Mouse (Mus musculus) ES-Bruce4 (cell line): ENCODE results near the gene Ddx19a. TPM values are rescaled to one million over a fixed set of nuclear protein-coding genes. Genes with fewer than 3 reads are reported as not detected.
"Not testable (repeated sequence)": the region's sequence is repeated elsewhere in the genome, so short reads cannot be mapped to it uniquely, and the experiment has no call there.

Experiments used
- H3K27ac ChIP-seq: 2 replicates; pipeline ENCODE4 v1.5.1; 2012; ENCODE audit warnings: low read length, inconsistent platforms; ENCODE audit not compliant: insufficient read depth
- H3K27me3 ChIP-seq: 2 replicates; pipeline ENCODE4 v1.6.1; 2012; ENCODE audit warnings: mild to moderate bottlenecking, low read length, inconsistent platforms; ENCODE audit not compliant: control insufficient read depth, poor library complexity, insufficient read depth, severe bottlenecking
- H3K36me3 ChIP-seq: 2 replicates; pipeline ENCODE4 v1.6.1; 2012; ENCODE audit warnings: inconsistent platforms, mild to moderate bottlenecking, low read length, moderate library complexity; ENCODE audit not compliant: control insufficient read depth, poor library complexity, insufficient read depth, severe bottlenecking
- H3K4me1 ChIP-seq: one replicate; pipeline ENCODE4 v1.8.1; 2011; ENCODE audit warnings: low read length; ENCODE audit not compliant: control insufficient read depth, insufficient read depth
- H3K4me3 ChIP-seq: 2 replicates; pipeline ENCODE4 v1.5.1; 2011; ENCODE audit warnings: low read depth, mild to moderate bottlenecking, low read length
- H3K9ac ChIP-seq: 2 replicates; pipeline ENCODE4 v1.6.1; 2012; ENCODE audit warnings: low read depth, mild to moderate bottlenecking, inconsistent platforms; ENCODE audit not compliant: poor library complexity, severe bottlenecking
- H3K9me3 ChIP-seq: replicated peaks from 2 replicates; pipeline ENCODE4 v1.6.1; 2012; ENCODE audit warnings: mild to moderate bottlenecking, low read length, inconsistent platforms; ENCODE audit not compliant: control insufficient read depth, poor library complexity, insufficient read depth, severe bottlenecking
- CTCF ChIP-seq: IDR thresholded peaks from one replicate; pipeline ENCODE4 v1.8.1; 2011; ENCODE audit warnings: low read depth, low read length
- EP300 ChIP-seq: IDR thresholded peaks from 2 replicates; pipeline ENCODE4 v1.6.1; 2011; ENCODE audit warnings: low read depth, low read length; ENCODE audit not compliant: insufficient read depth
- POLR2A ChIP-seq: IDR thresholded peaks from one replicate; pipeline ENCODE4 v1.8.1; 2011; ENCODE audit warnings: low read length; ENCODE audit not compliant: insufficient read depth
- polyA plus RNA-seq: library from polyadenylated mRNA; stranded (reverse); fragments of >200 nt; gene quantifications from 2 replicates; pipeline ENCODE4 v1.2.4, GENCODE M21; 2011; ENCODE audit warnings: low read depth; ENCODE audit not compliant: missing spikeins, insufficient read depth, insufficient read length

The Ddx19a gene
- polyA plus RNA-seq, 1 experiment, result 71.7 TPM

- no peaks in the 10 kb centered on the region for H3K9me3 ChIP-seq
- H3K4me3 ChIP-seq, result no peak overlapping the region
- H3K36me3 ChIP-seq, result no peaks in the 10 kb centered on the region
- H3K9ac ChIP-seq, result no peak overlapping the region
- H3K27me3 ChIP-seq, result no peaks in the 10 kb centered on the region
- TF ChIP-seq CTCF (no peak), EP300 (no peak), POLR2A (no peak)
- H3K27ac ChIP-seq, result no peak overlapping the region
- H3K4me1 ChIP-seq, result no peaks in the 10 kb centered on the region
Measured at GRCm38 (mm10) chr8:110959906-110960305, 37.7 kb downstream of the Ddx19a start.

- H3K9me3 ChIP-seq, result no peaks in the 10 kb centered on the region
- TF ChIP-seq EP300, result no peak
- no peak for TF ChIP-seq CTCF
- TF ChIP-seq POLR2A, result no peak
- H3K27ac ChIP-seq, result no peak overlapping the region
- H3K9ac ChIP-seq, result no peak overlapping the region
- no peaks in the 10 kb centered on the region for H3K4me1 ChIP-seq
- H3K36me3 ChIP-seq, result no peaks in the 10 kb centered on the region
- H3K4me3 ChIP-seq, result no peak overlapping the region
- H3K27me3 ChIP-seq, result no peaks in the 10 kb centered on the region
Measured at GRCm38 (mm10) chr8:110959071-110959780, 38.4 kb downstream of the Ddx19a start.

GRCm38 (mm10) chr8:110958553-110958952 is 39.0 kb downstream of the Ddx19a start:
- H3K27ac ChIP-seq, H3K4me3 ChIP-seq, H3K9ac ChIP-seq, H3K36me3 ChIP-seq, H3K4me1 ChIP-seq, H3K27me3 ChIP-seq, H3K9me3 ChIP-seq: not testable (repeated sequence)

- Histone ChIP-seq H3K9ac (no peak overlapping the region), H3K27me3 (no peaks in the 10 kb centered on the region), H3K36me3 (no peaks in the 10 kb centered on the region), H3K9me3 (no peaks in the 10 kb centered on the region), H3K4me3 (no peak overlapping the region), H3K27ac (no peak overlapping the region), H3K4me1 (no peaks in the 10 kb centered on the region)
- TF ChIP-seq CTCF, result no peak
- TF ChIP-seq POLR2A, result no peak
- no peak for TF ChIP-seq EP300
Measured at GRCm38 (mm10) chr8:110958135-110958534, 39.5 kb downstream of the Ddx19a start.

DNA sequence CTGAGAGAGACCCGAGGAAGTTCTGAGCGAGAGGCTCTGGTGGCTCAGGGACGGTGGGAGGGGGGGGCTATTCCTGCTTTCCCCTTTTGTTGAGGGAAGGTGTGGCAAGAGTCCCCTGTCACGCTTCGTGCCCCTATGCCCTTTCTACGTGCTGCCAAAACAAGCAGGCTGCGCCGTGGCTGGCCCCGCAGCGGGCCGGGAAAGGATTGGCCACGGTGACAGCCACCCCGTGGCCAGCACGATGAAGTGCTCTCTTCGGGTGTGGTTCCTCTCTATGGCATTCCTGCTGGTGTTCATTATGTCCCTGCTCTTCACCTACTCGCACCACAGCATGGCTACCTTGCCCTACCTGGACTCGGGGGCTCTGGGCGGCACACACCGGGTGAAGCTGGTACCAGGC is 40.1 kb downstream of the Ddx19a start:
- no peak overlapping the region for H3K27ac ChIP-seq
- TF ChIP-seq EP300 (no peak), POLR2A (no peak)
- H3K9me3 ChIP-seq, result 0 out of 2 replicates have a peak, but pooled peaks cover 2% of the 10 kb centered on the region
- no peaks in the 10 kb centered on the region for H3K4me1 ChIP-seq
- no peaks in the 10 kb centered on the region for H3K27me3 ChIP-seq
- H3K9ac ChIP-seq, result no peak overlapping the region
- H3K36me3 ChIP-seq, result no peaks in the 10 kb centered on the region
- no peak overlapping the region for H3K4me3 ChIP-seq

DNA sequence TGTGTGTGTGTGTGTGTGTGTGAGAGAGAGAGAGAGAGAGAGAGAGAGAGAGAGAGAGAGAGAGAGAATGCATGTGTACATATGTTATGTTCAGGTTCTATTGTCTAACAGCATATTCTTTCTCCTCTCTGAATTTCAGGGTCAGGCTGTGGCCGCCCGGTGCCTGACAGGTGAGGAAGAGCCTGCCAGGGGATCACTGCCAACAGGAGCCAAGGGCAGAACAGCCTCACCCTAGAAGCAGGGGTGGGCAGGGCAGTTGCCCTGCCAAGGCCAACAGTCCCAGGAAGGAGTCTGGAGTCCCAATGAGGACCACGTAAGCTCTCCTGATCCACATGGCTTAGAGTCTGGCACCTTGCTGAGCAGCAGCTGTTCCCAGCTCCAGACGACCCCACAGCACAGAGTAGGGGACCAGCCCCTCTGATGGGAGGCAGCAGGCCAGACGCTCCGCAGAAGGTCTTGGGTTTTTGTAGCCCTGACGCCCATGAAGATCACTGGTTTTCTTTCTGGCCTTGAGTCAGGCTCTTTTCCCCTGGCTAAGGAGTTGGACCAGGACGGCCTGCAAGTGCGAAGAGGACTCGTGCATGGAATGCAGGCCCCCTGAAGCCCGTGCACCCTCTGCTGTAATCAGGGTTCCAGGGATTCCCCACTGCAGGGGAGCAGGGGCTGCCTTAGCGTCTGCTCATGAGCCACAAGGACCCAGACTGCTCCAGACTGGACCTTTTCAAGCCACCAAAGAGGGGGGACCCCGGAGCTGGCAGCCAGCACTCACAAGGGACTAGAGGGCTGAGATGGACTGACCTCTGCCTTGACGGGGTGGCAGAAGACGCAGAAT is 40.8 kb downstream of the Ddx19a start:
- TF ChIP-seq CTCF (no peak), EP300 (no peak), POLR2A (no peak)
- H3K36me3 ChIP-seq, result no peaks in the 10 kb centered on the region
- H3K4me1 ChIP-seq, result no peaks in the 10 kb centered on the region
- H3K27me3 ChIP-seq, result no peaks in the 10 kb centered on the region
- H3K27ac ChIP-seq, result no peak overlapping the region
- H3K9ac ChIP-seq, result no peak overlapping the region
- H3K9me3 ChIP-seq, result 0 out of 2 replicates have a peak, but pooled peaks cover 2% of the 10 kb centered on the region
- no peak overlapping the region for H3K4me3 ChIP-seq
